Mouse (Mus musculus) small intestine, adult 2 months (tissue): ENCODE measurements around the gene Chst8.

ENCODE experiments used
- CTCF ChIP-seq: fragments of 200-500 bp; IDR thresholded peaks from 2 replicates; pipeline ENCODE4 v1.5.1; 2012; ENCODE audit warnings: low read depth, mild to moderate bottlenecking, control low read depth, inconsistent platforms, low read length, moderate library complexity, mixed read lengths; ENCODE audit not compliant: insufficient replicate concordance, insufficient read length; ENCODE audit errors: extremely low read depth
- POLR2A ChIP-seq: fragments of 200-500 bp; IDR thresholded peaks from 2 replicates; pipeline ENCODE4 v1.6.1; 2012; ENCODE audit warnings: low read depth, mild to moderate bottlenecking, control low read depth, inconsistent platforms, low read length, moderate library complexity

DNA sequence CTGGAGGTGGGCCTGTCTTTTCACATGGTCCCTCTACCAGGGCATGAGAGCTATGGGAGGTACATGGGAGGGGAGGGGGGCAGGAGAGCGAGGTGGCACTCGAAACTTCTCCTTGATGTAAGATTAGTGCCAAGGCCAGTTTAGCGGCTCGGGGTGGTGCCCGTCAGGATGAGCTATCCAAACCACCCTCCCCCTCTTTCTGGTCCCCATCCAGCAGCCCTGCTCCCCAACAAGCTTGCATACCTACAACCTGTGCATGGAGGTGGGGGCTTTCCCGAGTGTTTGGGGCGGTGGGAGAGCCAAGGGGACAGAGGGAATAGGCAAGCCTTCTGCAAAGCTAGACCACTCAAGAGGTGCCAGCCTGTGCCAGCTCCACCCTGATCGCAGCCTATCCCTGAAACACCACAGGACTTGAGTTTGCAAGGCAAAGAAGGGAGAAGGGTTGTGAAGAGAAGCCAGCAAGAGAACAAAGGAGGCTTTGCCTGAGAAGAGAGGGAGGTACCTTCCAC lies 182.8 kb downstream of the Chst8 start:
- TF ChIP-seq CTCF, result no peak
- no peak for TF ChIP-seq POLR2A
